Mouse (Mus musculus): ENCODE measurements at regions not wholly inside any gene's neighbourhood (a gene's known extent, or its start where the extent isn't known, plus 50 kb on each side); places are given as distances from the start of the nearest gene placed in this dataset.
A peak's percentile ranks its signal among the peaks of the same experiment; 100 is the strongest.
"Not testable (repeated sequence)": the region's sequence is repeated elsewhere in the genome, so short reads cannot be mapped to it uniquely, and the experiment has no call there.

DNA sequence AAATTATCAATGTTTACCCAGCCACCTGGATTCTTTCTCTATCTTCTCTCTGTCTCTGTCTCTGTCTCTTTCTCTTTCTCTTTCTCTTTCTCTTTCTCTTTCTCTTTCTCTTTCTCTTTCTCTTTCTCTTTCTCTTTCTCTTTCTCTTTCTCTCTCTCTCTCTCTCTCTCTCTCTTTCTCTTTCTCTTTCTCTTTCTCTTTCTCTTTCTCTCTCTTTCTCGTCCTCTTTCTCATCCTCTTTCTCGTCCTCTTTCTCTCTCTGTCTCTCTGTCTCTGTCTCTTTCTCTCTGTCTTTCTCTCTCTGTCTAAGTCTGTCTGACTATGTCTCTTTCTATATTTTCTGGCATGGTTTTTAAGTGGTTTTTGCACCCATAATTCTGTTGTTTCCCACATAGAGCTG, 217.6 kb downstream of the Serpinb8 start:
- H3K9me3 ChIP-seq; H3K4me3 ChIP-seq; H3K36me3 ChIP-seq; ATAC-seq (ENCODE audit: extremely low read depth, insufficient number of reproducible peaks, low FRiP score, low TSS enrichment); H3K4me1 ChIP-seq; H3K27ac ChIP-seq (replicated peaks); H3K9ac ChIP-seq; H3K4me2 ChIP-seq; H3K27me3 ChIP-seq (replicated peaks): not testable (repeated sequence)
- 74% methylated on average over 2 of the region's 2 CpGs for WGBS

DNA sequence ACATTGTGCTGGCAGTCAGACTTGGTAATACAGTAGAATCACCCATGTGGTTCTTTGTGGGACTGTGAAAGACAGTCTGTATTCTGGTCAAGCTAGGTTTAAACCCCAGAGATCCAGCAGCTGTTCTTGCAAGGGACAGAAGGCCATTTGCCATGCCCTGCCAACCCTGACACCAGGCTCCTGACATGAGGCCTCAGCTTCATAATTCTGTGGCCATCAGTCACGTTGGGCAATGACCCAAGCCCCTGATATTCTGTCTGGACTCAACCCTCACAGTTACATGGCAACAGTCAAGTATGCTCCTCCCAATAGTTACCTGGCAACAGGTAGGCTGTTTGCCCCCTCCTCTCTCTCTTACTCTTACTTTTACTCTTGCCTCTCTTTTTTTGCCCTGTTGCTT, 221.3 kb downstream of the Serpinb8 start:
- no peak overlapping the region for H3K4me2 ChIP-seq
- H3K4me1 ChIP-seq: 0 out of 2 replicates have a peak, but pooled peaks cover 3% of the 10 kb centered on the region
- H3K9ac ChIP-seq: no peak overlapping the region
- no peaks in the 10 kb centered on the region for H3K9me3 ChIP-seq
- H3K4me3 ChIP-seq: no peak overlapping the region
- no peaks in the 10 kb centered on the region for H3K36me3 ChIP-seq
- WGBS: 76% methylated on average over 1 of the region's 1 CpGs
- H3K27ac ChIP-seq (replicated peaks): no peak overlapping the region
- no peaks in the 10 kb centered on the region for H3K27me3 ChIP-seq (replicated peaks)
- no peak for ATAC-seq (ENCODE audit: extremely low read depth, insufficient number of reproducible peaks, low FRiP score, low TSS enrichment)

DNA sequence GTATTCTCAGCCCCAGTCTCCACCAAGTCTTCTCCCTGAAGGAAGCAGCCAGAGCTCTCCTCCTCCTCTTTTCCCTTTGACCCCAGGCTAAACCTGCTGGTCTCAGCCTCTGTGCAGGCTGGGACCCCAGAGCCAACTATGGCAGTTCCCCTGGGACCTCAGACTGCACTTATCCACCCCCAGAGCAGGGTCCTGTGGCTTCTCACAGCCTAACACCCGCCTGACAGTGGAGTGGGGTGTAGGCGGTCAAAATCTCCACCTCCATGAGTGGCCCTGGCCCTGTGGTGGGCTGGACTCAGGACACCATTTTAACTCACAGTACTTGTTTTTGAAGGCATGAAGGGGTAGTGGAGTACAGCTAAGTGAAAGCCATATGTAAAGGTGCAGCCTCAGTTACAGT, 222.1 kb downstream of the Serpinb8 start:
- Histone ChIP-seq H3K4me1 (0 out of 2 replicates have a peak, but pooled peaks cover 3% of the 10 kb centered on the region), H3K36me3 (no peaks in the 10 kb centered on the region), H3K4me3 (no peak overlapping the region), H3K9me3 (no peaks in the 10 kb centered on the region), H3K9ac (no peak overlapping the region), H3K27ac (replicated peaks) (no peak overlapping the region), H3K27me3 (replicated peaks) (no peaks in the 10 kb centered on the region), H3K4me2 (no peak overlapping the region)
- WGBS: 66% methylated on average over 2 of the region's 2 CpGs
- ATAC-seq (ENCODE audit: extremely low read depth, insufficient number of reproducible peaks, low FRiP score, low TSS enrichment): no peak

DNA sequence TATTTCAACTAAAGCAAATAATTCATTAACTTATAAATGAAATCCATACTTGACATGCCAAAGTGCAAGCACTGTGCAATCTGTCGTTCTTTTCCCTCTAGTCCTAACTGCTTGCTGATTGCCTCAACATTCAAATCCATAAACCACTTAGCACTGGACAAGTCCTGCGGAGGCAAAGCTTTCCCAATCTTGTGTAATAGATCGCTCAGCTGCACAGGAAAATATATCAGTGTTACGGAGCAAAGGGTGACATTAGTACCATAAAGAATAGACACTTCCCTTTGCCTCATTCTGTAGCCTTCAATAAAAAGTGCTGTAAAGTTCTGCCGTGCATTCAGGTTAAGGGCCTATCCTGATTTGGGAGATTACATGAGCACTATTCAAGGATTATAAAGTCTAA, 248.1 kb downstream of the Serpinb8 start:
- Histone ChIP-seq H3K4me3 (no peak overlapping the region), H3K4me1 (no peaks in the 10 kb centered on the region), H3K27ac (replicated peaks) (no peak overlapping the region), H3K9me3 (no peaks in the 10 kb centered on the region), H3K9ac (no peak overlapping the region), H3K27me3 (replicated peaks) (no peaks in the 10 kb centered on the region), H3K4me2 (no peak overlapping the region), H3K36me3 (no peaks in the 10 kb centered on the region)
- WGBS: 78% methylated on average over 5 of the region's 5 CpGs
- no peak for ATAC-seq (ENCODE audit: extremely low read depth, insufficient number of reproducible peaks, low FRiP score, low TSS enrichment)

DNA sequence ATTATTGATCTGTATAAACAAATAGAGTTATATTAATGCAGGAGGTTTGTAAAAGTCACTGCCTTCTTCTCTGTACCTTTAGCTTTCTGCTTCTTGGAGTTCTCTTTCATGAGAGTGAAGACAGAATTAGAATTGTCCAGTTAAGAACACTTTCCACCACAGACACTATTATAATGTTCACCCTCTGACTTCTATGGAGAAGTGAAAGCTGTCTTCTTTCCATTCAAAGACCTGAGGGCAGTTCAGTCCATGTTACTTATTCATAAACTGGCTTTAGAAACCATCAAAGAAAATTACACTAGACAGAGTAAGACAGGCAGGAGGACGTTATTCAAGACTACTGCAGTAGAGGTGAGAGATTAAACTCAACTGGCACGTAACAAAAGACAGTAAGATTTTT, 262.6 kb downstream of the Serpinb8 start:
- ATAC-seq (ENCODE audit: extremely low read depth, insufficient number of reproducible peaks, low FRiP score, low TSS enrichment): no peak
- Histone ChIP-seq H3K4me1 (no peaks in the 10 kb centered on the region), H3K27ac (replicated peaks) (no peak overlapping the region), H3K36me3 (no peaks in the 10 kb centered on the region), H3K27me3 (replicated peaks) (no peaks in the 10 kb centered on the region), H3K9me3 (no peaks in the 10 kb centered on the region), H3K4me3 (no peak overlapping the region), H3K9ac (no peak overlapping the region), H3K4me2 (no peak overlapping the region)
- WGBS: 62% methylated on average over 2 of the region's 2 CpGs

DNA sequence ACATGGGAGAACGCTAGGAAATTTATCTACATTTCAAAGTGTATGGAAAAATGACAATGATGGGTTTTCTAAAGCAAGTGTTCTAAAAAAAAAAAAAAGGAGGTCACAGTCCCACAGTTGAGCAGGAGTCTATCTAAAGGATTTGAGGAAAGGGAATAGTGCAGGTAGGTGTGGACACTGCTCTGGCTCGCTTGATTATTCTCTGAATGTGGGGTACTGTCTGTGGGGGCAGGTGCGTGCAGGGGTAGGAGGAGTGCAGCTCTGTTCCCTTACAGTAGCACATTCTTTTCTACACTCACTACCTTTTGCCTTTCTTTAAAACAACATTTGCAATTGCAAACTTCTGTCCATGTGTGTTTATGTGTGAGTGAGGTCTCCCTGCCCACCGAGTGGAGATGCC, 263.2 kb downstream of the Serpinb8 start:
- H3K9me3 ChIP-seq: no peaks in the 10 kb centered on the region
- no peaks in the 10 kb centered on the region for H3K4me1 ChIP-seq
- H3K27ac ChIP-seq (replicated peaks): no peak overlapping the region
- no peak overlapping the region for H3K9ac ChIP-seq
- H3K4me3 ChIP-seq: no peak overlapping the region
- ATAC-seq (ENCODE audit: extremely low read depth, insufficient number of reproducible peaks, low FRiP score, low TSS enrichment): no peak
- 72% methylated on average over 4 of the region's 4 CpGs for WGBS
- no peak overlapping the region for H3K4me2 ChIP-seq
- no peaks in the 10 kb centered on the region for H3K36me3 ChIP-seq
- H3K27me3 ChIP-seq (replicated peaks): no peaks in the 10 kb centered on the region

DNA sequence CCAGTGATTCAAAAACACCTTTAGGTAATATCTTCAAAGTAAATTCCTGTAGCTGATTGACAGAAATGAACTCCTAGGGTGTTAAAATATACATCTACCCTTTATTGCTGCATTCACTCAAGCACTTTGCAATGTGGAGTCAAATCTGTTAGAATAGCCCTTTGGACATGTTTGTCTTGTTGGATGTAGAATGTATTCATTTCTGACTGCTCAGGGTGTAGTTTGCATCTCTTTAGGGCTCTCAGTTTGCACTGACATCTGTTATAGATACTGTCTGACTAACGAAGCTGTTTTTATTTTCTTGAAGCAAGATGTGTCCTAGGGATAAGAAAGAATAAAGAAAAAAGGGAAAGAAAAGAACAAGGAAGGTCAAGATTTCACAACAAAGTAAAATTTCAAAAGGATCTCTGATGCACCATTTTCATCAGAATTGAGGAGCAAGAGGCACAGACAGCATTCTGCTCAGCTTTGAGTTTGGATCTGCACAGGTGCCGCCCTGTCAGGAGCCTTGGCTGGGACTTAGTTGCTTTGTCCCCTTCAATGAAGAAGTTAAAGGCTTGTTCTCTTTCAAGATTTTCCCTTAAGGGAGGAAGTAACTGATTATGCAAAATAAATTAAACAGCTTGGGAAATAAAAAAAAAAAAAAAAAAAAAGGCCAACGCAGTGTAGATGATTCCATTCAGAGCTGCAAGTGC, 308.1 kb downstream of the Serpinb8 start:
- Histone ChIP-seq H3K4me2 (no peak overlapping the region), H3K27me3 (replicated peaks) (no peaks in the 10 kb centered on the region), H3K36me3 (no peaks in the 10 kb centered on the region), H3K27ac (replicated peaks) (no peak overlapping the region), H3K4me3 (no peak overlapping the region), H3K9me3 (no peaks in the 10 kb centered on the region), H3K9ac (no peak overlapping the region), H3K4me1 (no peaks in the 10 kb centered on the region)
- WGBS: 58% methylated on average over 3 of the region's 3 CpGs
- no peak for ATAC-seq (ENCODE audit: extremely low read depth, insufficient number of reproducible peaks, low FRiP score, low TSS enrichment)

DNA sequence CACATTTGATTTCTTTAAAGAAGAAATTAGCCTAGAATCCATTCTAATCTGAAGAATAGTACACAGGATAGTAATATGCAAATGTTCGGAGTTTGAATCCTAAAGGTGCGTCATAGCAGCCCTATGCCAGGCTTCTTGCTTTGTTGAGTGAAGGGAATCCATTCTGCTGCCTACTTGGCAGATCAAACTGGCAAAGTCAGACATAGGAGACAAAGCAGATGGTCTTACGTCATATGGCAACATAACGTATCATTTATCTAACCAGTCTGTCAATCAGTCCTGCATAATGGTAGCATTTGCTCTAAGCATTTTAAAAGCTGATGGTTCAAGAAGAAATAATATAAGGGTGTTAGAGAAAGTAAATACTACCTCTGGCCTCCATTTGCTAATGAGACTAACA, 309.5 kb downstream of the Serpinb8 start:
- no peak for ATAC-seq (ENCODE audit: extremely low read depth, insufficient number of reproducible peaks, low FRiP score, low TSS enrichment)
- H3K4me3 ChIP-seq: no peak overlapping the region
- 78% methylated on average over 4 of the region's 4 CpGs for WGBS
- H3K4me1 ChIP-seq: no peaks in the 10 kb centered on the region
- no peak overlapping the region for H3K27ac ChIP-seq (replicated peaks)
- no peak overlapping the region for H3K9ac ChIP-seq
- H3K4me2 ChIP-seq: no peak overlapping the region
- H3K27me3 ChIP-seq (replicated peaks): no peaks in the 10 kb centered on the region
- H3K9me3 ChIP-seq: no peaks in the 10 kb centered on the region
- H3K36me3 ChIP-seq: no peaks in the 10 kb centered on the region

DNA sequence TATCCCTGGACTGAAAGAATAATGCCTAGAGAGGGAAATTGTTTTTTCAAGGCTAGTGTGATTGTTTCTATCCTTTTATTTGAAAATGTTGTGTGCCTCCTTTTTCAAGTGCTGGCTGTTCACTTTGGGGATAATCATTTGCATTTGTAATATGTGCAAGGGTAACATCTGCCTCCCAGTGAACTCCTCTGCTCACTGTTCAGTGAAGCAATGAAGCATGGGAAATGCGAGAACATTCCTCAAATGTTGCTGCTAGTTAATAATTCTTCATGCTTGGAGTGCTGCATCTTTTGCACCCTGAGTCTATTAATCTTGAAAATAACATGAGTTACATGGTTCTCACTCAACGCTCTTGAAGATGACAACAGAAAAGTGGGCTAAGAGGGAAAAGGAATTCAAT, 310.6 kb downstream of the Serpinb8 start:
- Histone ChIP-seq H3K4me2 (no peak overlapping the region), H3K9ac (no peak overlapping the region), H3K27me3 (replicated peaks) (no peaks in the 10 kb centered on the region), H3K4me1 (no peaks in the 10 kb centered on the region), H3K27ac (replicated peaks) (no peak overlapping the region), H3K9me3 (no peaks in the 10 kb centered on the region), H3K4me3 (no peak overlapping the region), H3K36me3 (no peaks in the 10 kb centered on the region)
- no peak for ATAC-seq (ENCODE audit: extremely low read depth, insufficient number of reproducible peaks, low FRiP score, low TSS enrichment)
- WGBS: 68% methylated on average over 2 of the region's 2 CpGs

DNA sequence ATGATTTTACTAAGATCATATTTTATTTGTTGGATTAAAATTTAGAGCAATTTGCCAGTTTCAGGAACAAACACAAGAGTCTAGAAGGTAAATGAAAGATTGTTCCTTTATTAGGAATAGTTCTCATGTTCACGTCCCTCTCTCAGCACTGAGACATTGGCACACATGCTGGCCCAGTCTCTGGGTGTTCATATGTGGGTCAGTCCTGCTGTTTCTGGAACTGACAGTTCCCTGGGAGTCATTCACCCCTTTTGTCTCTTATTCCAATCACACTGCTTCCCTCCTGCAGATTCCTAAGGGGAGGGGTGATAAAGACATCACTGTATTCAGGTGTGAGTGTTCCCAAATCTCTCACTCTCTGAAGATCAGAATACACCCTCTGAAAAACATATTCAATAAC, 311.1 kb downstream of the Serpinb8 start:
- H3K36me3 ChIP-seq: no peaks in the 10 kb centered on the region
- H3K27me3 ChIP-seq (replicated peaks): no peaks in the 10 kb centered on the region
- H3K4me1 ChIP-seq: no peaks in the 10 kb centered on the region
- H3K4me3 ChIP-seq: no peak overlapping the region
- H3K9ac ChIP-seq: no peak overlapping the region
- H3K27ac ChIP-seq (replicated peaks): no peak overlapping the region
- no peak overlapping the region for H3K4me2 ChIP-seq
- ATAC-seq (ENCODE audit: extremely low read depth, insufficient number of reproducible peaks, low FRiP score, low TSS enrichment): no peak
- 73% methylated on average over 1 of the region's 1 CpGs for WGBS
- no peaks in the 10 kb centered on the region for H3K9me3 ChIP-seq

DNA sequence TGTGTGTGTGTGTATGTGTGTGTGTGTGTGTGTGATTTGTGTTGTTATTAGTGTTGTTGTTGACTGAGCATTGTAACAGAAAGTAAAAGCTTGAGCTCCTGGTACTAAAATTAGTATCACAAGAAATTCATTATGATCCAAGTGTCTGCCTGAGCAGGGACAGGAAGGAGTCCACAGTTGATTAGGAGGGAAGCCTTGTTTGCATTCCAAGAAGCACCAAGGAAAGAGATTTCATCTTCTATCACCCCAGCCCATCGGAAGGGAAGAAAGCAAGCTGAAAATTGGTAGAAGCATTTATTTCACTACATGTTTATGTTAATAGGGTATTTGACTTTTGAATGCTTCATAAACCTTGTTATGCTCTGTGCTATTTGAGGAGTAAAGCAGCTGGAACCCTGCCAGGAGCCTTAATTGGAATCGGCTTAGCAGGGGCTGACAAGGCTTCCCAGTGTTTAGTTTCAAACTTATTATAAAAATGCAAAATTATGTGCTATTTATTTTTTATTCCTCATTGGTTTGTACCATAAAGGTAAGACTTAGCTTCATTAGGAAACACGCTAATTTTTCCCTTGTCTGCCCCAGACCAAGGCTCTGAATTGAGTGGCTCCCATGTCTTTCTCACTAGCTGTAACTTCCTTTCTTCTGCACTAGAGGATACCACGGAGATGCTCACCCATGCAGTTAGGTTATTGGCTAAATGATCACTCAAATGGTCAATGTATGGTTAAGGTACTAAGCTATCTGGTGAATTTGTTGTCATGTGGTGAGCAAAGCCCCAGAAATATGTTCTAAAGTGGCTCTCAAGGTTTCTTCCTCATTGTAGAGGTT, 318.6 kb downstream of the Serpinb8 start:
- 49% methylated on average over 4 of the region's 4 CpGs for WGBS
- no peaks in the 10 kb centered on the region for H3K36me3 ChIP-seq
- H3K4me1 ChIP-seq: peaks cover 12% of the 10 kb centered on the region
- H3K4me2 ChIP-seq: no peak overlapping the region
- 0 out of 2 replicates have a peak overlapping the region, but pooled peaks have one; percentile 42 for H3K27ac ChIP-seq (replicated peaks)
- ATAC-seq (ENCODE audit: extremely low read depth, insufficient number of reproducible peaks, low FRiP score, low TSS enrichment): no peak
- H3K9ac ChIP-seq: no peak overlapping the region
- no peaks in the 10 kb centered on the region for H3K27me3 ChIP-seq (replicated peaks)
- no peak overlapping the region for H3K4me3 ChIP-seq
- no peaks in the 10 kb centered on the region for H3K9me3 ChIP-seq

All from heart, embryonic 13.5 days (tissue).